Mouse (Mus musculus): ENCODE measurements around the gene Scamp1.

DNA sequence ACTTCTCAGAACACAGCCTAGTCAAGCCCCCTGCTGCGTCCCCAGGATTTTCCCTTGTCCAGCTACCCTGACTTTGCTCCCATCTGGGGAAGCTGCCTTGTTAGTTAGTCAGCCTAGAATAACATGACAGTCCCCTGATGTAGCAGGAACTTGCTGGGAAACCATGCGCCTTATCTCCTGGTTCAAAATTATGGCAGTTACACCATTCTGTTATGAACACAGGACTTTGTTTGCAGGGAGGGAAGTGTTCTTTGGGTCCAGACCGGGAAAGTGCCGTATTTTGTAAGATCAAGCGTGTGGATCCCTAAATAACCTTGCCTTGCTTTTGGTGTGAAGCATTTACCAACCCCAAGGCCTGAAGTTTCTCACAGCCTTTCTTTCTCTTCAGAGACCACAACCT, 114.0 kb downstream of the Scamp1 start:
- TF ChIP-seq CTCF (IDR thresholded peaks at IDR 0.05; ENCODE audit: low read depth) (no peak), EP300 (IDR thresholded peaks at IDR 0.05; ENCODE audit: low read depth) (no peak)
